Mouse (Mus musculus): ENCODE measurements around the gene Aldh1a7. TPM values are rescaled to one million over a fixed set of nuclear protein-coding genes. Genes with fewer than 3 reads are reported as not detected.

Aldh1a7 gene
- polyA plus RNA-seq (2012; rRNA removed; ENCODE audit: low replicate concordance): 33.3 and 89.2 TPM in 2 replicates

DNA sequence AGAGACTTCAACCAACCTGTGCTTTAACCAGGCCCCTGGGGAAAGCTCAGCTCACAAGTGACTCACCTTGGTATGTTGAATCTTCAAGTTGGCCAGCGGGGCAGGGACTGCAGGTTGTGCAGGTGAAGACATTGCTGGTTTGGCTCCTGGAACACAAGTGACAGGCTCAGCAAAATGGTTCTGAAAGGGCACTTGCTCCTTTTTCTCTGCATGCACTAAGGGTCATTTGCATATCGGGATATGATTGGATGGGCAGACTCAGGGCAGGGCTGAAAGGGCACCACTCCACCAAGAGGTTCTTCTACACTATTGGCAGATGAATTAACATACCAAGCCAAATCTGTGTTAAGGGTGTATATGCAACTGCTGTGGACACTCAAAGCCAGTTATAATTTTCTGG, at the start of gene Aldh1a7:
Gene Aldh1a7 (minus strand): TSS at position 182 of the 400 bp plus-strand sequence.

Other genes with a start within 250 kb of the Aldh1a7 start
- gene Aldh1a1, start 234.8 kb downstream of the Aldh1a7 start, polyA plus RNA-seq (2012; rRNA removed; ENCODE audit: low replicate concordance): 43.2 and 98.9 TPM in 2 replicates
- not detected in 2 replicates for gene Tmc1, start 226.6 kb upstream of the Aldh1a7 start, polyA plus RNA-seq (2012; rRNA removed; ENCODE audit: low replicate concordance)